ENCODE assay signal across 15 mouse cellular contexts in genomic region chr3:145743050-145743449, GRCm38 (mm10). TPM values are rescaled to one million over a fixed set of nuclear protein-coding genes. Genes with fewer than 3 reads are reported as not detected.
DNase-seq lines count a peak whose midpoint lies in the region; ATAC-seq and TF ChIP-seq lines count a peak whose summit lies in the region.
"Had no signal": no experiment of that assay in that cellular context is flagged by ENCODE, and none has a peak within 500 bp of the region (broad histone marks: within the 10 kb centered on the region; RNA-seq: fewer than 3 reads in every experiment).

No protein-coding gene starts in this region.

- WGBS in midbrain, embryonic 13.5 days: 61% methylated on average over 9 of the region's 9 CpGs
- 72% methylated on average over 9 of the region's 9 CpGs for WGBS in midbrain, embryonic 10.5 days
- whole genome bisulfite sequencing in hindbrain, embryonic 14.5 days: 47% methylated on average over 9 of the region's 9 CpGs
- WGBS in embryonic facial prominence, embryonic 10.5 days: 62% methylated on average over 9 of the region's 9 CpGs

- TF ChIP-seq POLR2A in cortical plate, adult 2 months (IDR thresholded peaks at IDR 0.05; ENCODE audit: extremely low read depth, insufficient read depth, low read length): no peak

- no peak overlapping the region for H3K9ac ChIP-seq in midbrain, embryonic 13.5 days (replicated peaks)
- no peak overlapping the region for H3K9ac ChIP-seq in hindbrain, embryonic 14.5 days
- H3K9ac ChIP-seq: embryonic facial prominence, embryonic 13.5 days; intestine, embryonic 15.5 days had no signal

- peaks cover 7% of the 10 kb centered on the region; the same call in 1 of the 2 replicates for H3K4me1 ChIP-seq in midbrain, embryonic 13.5 days (replicated peaks)
- H3K4me1 ChIP-seq in midbrain, embryonic 10.5 days: no peaks in the 10 kb centered on the region
- no peaks in the 10 kb centered on the region for H3K4me1 ChIP-seq in cortical plate, adult 2 months (ENCODE audit: control insufficient read depth, insufficient read depth, low read length)
- peaks cover 9% of the 10 kb centered on the region; the same call in 1 of the 2 replicates for H3K4me1 ChIP-seq in hindbrain, embryonic 14.5 days (replicated peaks; ENCODE audit: control insufficient read depth, insufficient read depth, low read length)
- peaks cover 13% of the 10 kb centered on the region; the same call in 1 of the 2 replicates for H3K4me1 ChIP-seq in embryonic facial prominence, embryonic 10.5 days
- H3K4me1 ChIP-seq: embryonic facial prominence, embryonic 13.5 days had no signal

- peak; percentile 37; the same call in 1 of the 2 replicates for ATAC-seq in midbrain, embryonic 13.5 days
- ATAC-seq in hindbrain, embryonic 14.5 days (ENCODE audit: low FRiP score): no peak
- ATAC-seq in megakaryocyte progenitor cell, adult 5-6 weeks (replicated peaks; ENCODE audit: poor library complexity): peak; percentile 65
- ATAC-seq: intestine, embryonic 15.5 days had no signal

- no peak for DNase-seq in midbrain, embryonic 10.5 days (ENCODE audit: low spot score)
- DNase-seq in hindbrain, embryonic 14.5 days (ENCODE audit: low spot score): no peak
- no peak for DNase-seq in B cell, adult 2 months
- no peak for DNase-seq in embryo, embryonic 9.5 days (ENCODE audit: extremely low spot score)
- no peak for DNase-seq in embryonic facial prominence, embryonic 10.5 days (ENCODE audit: low spot score)
- DNase-seq: cerebellum, adult 8-10 months; kidney, postnatal 4 days; lung, adult 2 months; spleen, adult 18-20 months had no signal

- no peak overlapping the region for H3K4me3 ChIP-seq in midbrain, embryonic 13.5 days (replicated peaks)
- no peak overlapping the region for H3K4me3 ChIP-seq in midbrain, embryonic 10.5 days
- peak overlapping the region; percentile 15 for H3K4me3 ChIP-seq in cortical plate, adult 2 months (ENCODE audit: insufficient read depth, low read length)
- H3K4me3 ChIP-seq in hindbrain, embryonic 14.5 days (replicated peaks; ENCODE audit: low read length): no peak overlapping the region
- no peak overlapping the region for H3K4me3 ChIP-seq in embryonic facial prominence, embryonic 10.5 days
- H3K4me3 ChIP-seq: embryonic facial prominence, embryonic 13.5 days; intestine, embryonic 15.5 days had no signal

- H3K27me3 ChIP-seq in midbrain, embryonic 13.5 days: no peaks in the 10 kb centered on the region
- H3K27me3 ChIP-seq in midbrain, embryonic 10.5 days (ENCODE audit: low read depth, poor library complexity, severe bottlenecking): no peaks in the 10 kb centered on the region
- no peaks in the 10 kb centered on the region for H3K27me3 ChIP-seq in hindbrain, embryonic 14.5 days (ENCODE audit: control insufficient read depth, insufficient read depth, low read length)
- no peaks in the 10 kb centered on the region for H3K27me3 ChIP-seq in embryonic facial prominence, embryonic 10.5 days (replicated peaks; ENCODE audit: low read depth, poor library complexity, severe bottlenecking)
- H3K27me3 ChIP-seq: embryonic facial prominence, embryonic 13.5 days; intestine, embryonic 15.5 days had no signal

- TF ChIP-seq CTCF in cortical plate, adult 2 months (IDR thresholded peaks at IDR 0.05; ENCODE audit: extremely low read depth, insufficient read depth, low read length): no peak

- H3K4me2 ChIP-seq in midbrain, embryonic 13.5 days (replicated peaks): no peak overlapping the region
- H3K4me2 ChIP-seq in hindbrain, embryonic 14.5 days (replicated peaks): 0 out of 2 replicates have a peak overlapping the region, but pooled peaks have one; percentile 2
- H3K4me2 ChIP-seq: embryonic facial prominence, embryonic 13.5 days; heart, embryonic 11.5 days; intestine, embryonic 15.5 days had no signal

- H3K27ac ChIP-seq in midbrain, embryonic 13.5 days: no peak overlapping the region
- no peak overlapping the region for H3K27ac ChIP-seq in midbrain, embryonic 10.5 days (replicated peaks)
- H3K27ac ChIP-seq in cortical plate, adult 2 months (ENCODE audit: insufficient read depth, low read length): no peak overlapping the region
- H3K27ac ChIP-seq in hindbrain, embryonic 14.5 days: no peak overlapping the region
- no peak overlapping the region; the same call in 1 of the 2 replicates for H3K27ac ChIP-seq in embryonic facial prominence, embryonic 10.5 days (replicated peaks)
- H3K27ac ChIP-seq: embryonic facial prominence, embryonic 13.5 days; intestine, embryonic 15.5 days had no signal

- no peaks in the 10 kb centered on the region for H3K9me3 ChIP-seq in midbrain, embryonic 13.5 days
- H3K9me3 ChIP-seq in midbrain, embryonic 10.5 days (replicated peaks): no peaks in the 10 kb centered on the region
- no peaks in the 10 kb centered on the region for H3K9me3 ChIP-seq in hindbrain, embryonic 14.5 days (ENCODE audit: control insufficient read depth, low read length)
- no peaks in the 10 kb centered on the region for H3K9me3 ChIP-seq in embryonic facial prominence, embryonic 10.5 days
- H3K9me3 ChIP-seq: embryonic facial prominence, embryonic 13.5 days; intestine, embryonic 15.5 days had no signal

- no peaks in the 10 kb centered on the region for H3K36me3 ChIP-seq in midbrain, embryonic 13.5 days
- H3K36me3 ChIP-seq in midbrain, embryonic 10.5 days: no peaks in the 10 kb centered on the region
- H3K36me3 ChIP-seq in hindbrain, embryonic 14.5 days (replicated peaks; ENCODE audit: control insufficient read depth, insufficient read depth): no peaks in the 10 kb centered on the region
- H3K36me3 ChIP-seq in embryonic facial prominence, embryonic 10.5 days (replicated peaks): no peaks in the 10 kb centered on the region
- H3K36me3 ChIP-seq: embryonic facial prominence, embryonic 13.5 days; intestine, embryonic 15.5 days had no signal

RNA-seq across cellular contexts. Expression of gene Ddah1, which starts 15.4 kb away (rescaled TPM):
- polyA plus RNA-seq in midbrain, embryonic 13.5 days (2015; fragmentation: Nextera tagmentation; extraction: Ambion mirVana): 61.3 and 69.2 TPM in 2 replicates
- polyA plus RNA-seq in midbrain, embryonic 10.5 days (2016; fragmentation: Nextera tagmentation; extraction: Ambion mirVana): 24.0 and 26.5 TPM in 2 replicates
- polyA plus RNA-seq in cortical plate, adult 2 months (2012; rRNA removed): 86.2 and 87.5 TPM in 2 replicates
- 102 and 117 TPM in 2 replicates for polyA plus RNA-seq in hindbrain, embryonic 14.5 days (2014; fragmentation: Nextera tagmentation; extraction: Ambion mirVana)
- total RNA-seq in megakaryocyte progenitor cell, adult 5-6 weeks (2015): not detected in 2 replicates
- not detected in 2 replicates for total RNA-seq in megakaryocyte progenitor cell, adult 5-6 weeks (2017)
- 16.5 and 22.4 TPM in 2 replicates for polyA plus RNA-seq in embryonic facial prominence, embryonic 10.5 days (2016; fragmentation: Nextera tagmentation; extraction: Ambion mirVana)
